Mouse (Mus musculus) intestine, embryonic 15.5 days (tissue): ENCODE results near the gene Gm16513. TPM values are rescaled to one million over a fixed set of nuclear protein-coding genes. Genes with fewer than 3 reads are reported as not detected.
"Not testable (repeated sequence)": the region's sequence is repeated elsewhere in the genome, so short reads cannot be mapped to it uniquely, and the experiment has no call there.

ENCODE experiments used
- ATAC-seq: fragments of 200-750 bp; cut with Nextera tagmentation; 2 replicates; pipeline ENCODE4 v1.8.0; 2017; ENCODE audit warnings: moderate TSS enrichment, moderate library complexity
- H3K27ac ChIP-seq: fragments of 300-500 bp; sonication (generic); 2 replicates; pipeline ENCODE4 v1.5.1; 2015; ENCODE audit warnings: mild to moderate bottlenecking, inconsistent platforms
- H3K27me3 ChIP-seq: fragments of 300-500 bp; sonication (generic); replicated peaks from 2 replicates; pipeline ENCODE4 v1.6.1; 2015; ENCODE audit warnings: inconsistent platforms
- H3K36me3 ChIP-seq: fragments of 300-500 bp; sonication (generic); 2 replicates; pipeline ENCODE4 v1.6.1; 2015; ENCODE audit warnings: inconsistent platforms
- H3K4me1 ChIP-seq: fragments of 300-500 bp; sonication (generic); replicated peaks from 2 replicates; pipeline ENCODE4 v1.6.1; 2015; ENCODE audit warnings: inconsistent platforms
- H3K4me2 ChIP-seq: fragments of 300-500 bp; sonication (generic); replicated peaks from 2 replicates; pipeline ENCODE4 v1.6.1; 2015; ENCODE audit warnings: mild to moderate bottlenecking, inconsistent platforms
- H3K4me3 ChIP-seq: fragments of 300-500 bp; sonication (generic); replicated peaks from 2 replicates; pipeline ENCODE4 v1.5.1; 2015; ENCODE audit warnings: inconsistent platforms
- H3K9ac ChIP-seq: fragments of 300-500 bp; sonication (generic); 2 replicates; pipeline ENCODE4 v1.6.1; 2015; ENCODE audit warnings: inconsistent platforms
- H3K9me3 ChIP-seq: fragments of 300-500 bp; sonication (generic); 2 replicates; pipeline ENCODE4 v1.6.1; 2016; ENCODE audit warnings: inconsistent platforms
- WGBS: fragments of 180-500 bp; shearing (Covaris S2); methylation state at CpG from one replicate; pipeline ENCODE4 v1.1.7; 2015; 5-methylcytosine and 5-hydroxymethylcytosine counted together
- polyA plus RNA-seq: library from polyadenylated mRNA; unstranded; fragments of >200 nt; fragmentation: Nextera tagmentation; extraction: Ambion mirVana; gene quantifications from 2 replicates; pipeline ENCODE4 v1.2.1, GENCODE M21; 2015

Gm16513 gene
- polyA plus RNA-seq: not detected in 2 replicates

GRCm38 (mm10) chr5:95182324-95182723 lies at the start of gene Gm16513:
TSS of gene Gm16513 (plus strand) at chr5:95182624.
- H3K36me3 ChIP-seq, H3K4me3 ChIP-seq, H3K9ac ChIP-seq, H3K4me2 ChIP-seq, H3K9me3 ChIP-seq, H3K27ac ChIP-seq, H3K4me1 ChIP-seq, H3K27me3 ChIP-seq, ATAC-seq: not testable (repeated sequence)
- WGBS: no CpG with 5 or more reads among the region's 1 CpGs

Other genes starting within 250 kb of the Gm16513 start
- gene Gm6367, start 194.0 kb upstream of the Gm16513 start, polyA plus RNA-seq: not detected in 2 replicates
- gene Gm7942, start 75.7 kb upstream of the Gm16513 start, polyA plus RNA-seq: not detected in 2 replicates
- gene Gm10424, start 90.1 kb downstream of the Gm16513 start, polyA plus RNA-seq: not detected in 2 replicates
- gene Gm3259, start 123.3 kb downstream of the Gm16513 start, polyA plus RNA-seq: not detected in 2 replicates